Mouse (Mus musculus) MEL (cell line): ENCODE data around the gene Mrpl58.
A peak's percentile ranks its signal among the peaks of the same experiment; 100 is the strongest.

Experiments
- CHD2 ChIP-seq: IDR thresholded peaks from 2 replicates; pipeline ENCODE4 v1.6.1; 2011; ENCODE audit warnings: low read length, improper control_type of control experiment
- CTCF ChIP-seq, 3 experiments: IDR thresholded peaks in 2 of 3; conservative IDR thresholded peaks in 1 of 3; 2 replicates each; pipeline ENCODE4 v1.5.1; 2011 to 2012; ENCODE audit warnings: low read length in 3 of 3, low read depth in 2 of 3, mild to moderate bottlenecking in 2 of 3, improper control_type of control experiment in 1 of 3, inconsistent platforms in 1 of 3, mixed read lengths in 1 of 3, moderate library complexity in 1 of 3; ENCODE audit not compliant: control insufficient read depth in 1 of 3, insufficient read depth in 1 of 3, poor library complexity in 1 of 3, severe bottlenecking in 1 of 3
- ETS1 ChIP-seq: IDR thresholded peaks from 2 replicates; pipeline ENCODE4 v1.6.1; 2012; ENCODE audit warnings: low read depth, mild to moderate bottlenecking, inconsistent platforms, low read length, improper control_type of control experiment, moderate library complexity
- GABPA ChIP-seq: IDR thresholded peaks from 2 replicates; pipeline ENCODE4 v1.6.1; 2012; ENCODE audit warnings: low read depth, mild to moderate bottlenecking, inconsistent platforms, low read length, improper control_type of control experiment, moderate library complexity
- MXI1 ChIP-seq: IDR thresholded peaks from 2 replicates; pipeline ENCODE4 v1.6.1; 2011; ENCODE audit warnings: mild to moderate bottlenecking, low read depth, low read length, improper control_type of control experiment
- MYC ChIP-seq: IDR thresholded peaks from 2 replicates; pipeline ENCODE4 v1.6.1; 2011; ENCODE audit warnings: low read depth, mild to moderate bottlenecking, low read length, improper control_type of control experiment, moderate library complexity
- POLR2A ChIP-seq, 2 experiments: IDR thresholded peaks; 2 replicates each; pipeline ENCODE4 v1.6.1; 2011 to 2012; ENCODE audit warnings: low read length in 2 of 2, mild to moderate bottlenecking in 2 of 2, control low read depth in 1 of 2, improper control_type of control experiment in 1 of 2, low read depth in 1 of 2, moderate library complexity in 1 of 2; ENCODE audit not compliant: control insufficient read depth in 1 of 2, insufficient read depth in 1 of 2, poor library complexity in 1 of 2
- POLR2AphosphoS2 ChIP-seq: IDR thresholded peaks from 2 replicates; pipeline ENCODE4 v1.6.1; 2011; ENCODE audit warnings: low read length, improper control_type of control experiment
- TBP ChIP-seq: IDR thresholded peaks from 2 replicates; pipeline ENCODE4 v1.8.0; 2011; ENCODE audit warnings: low read depth, low read length, improper control_type of control experiment

GRCm38 (mm10) chr11:115420336-115421190 is 17.0 kb downstream of the Mrpl58 start:
- TF ChIP-seq CHD2 (no peak), MYC (no peak), CTCF (IDR thresholded peaks at IDR 0.05 in 2 of 3, conservative IDR thresholded peaks at IDR 0.05 in 1 of 3; ENCODE audit: control insufficient read depth in 1 of 3, insufficient read depth in 1 of 3, low read depth in 2 of 3, low read length in 3 of 3, poor library complexity in 1 of 3, severe bottlenecking in 1 of 3) (0 out of 6 replicates have a peak, but pooled peaks of 1 of the 3 experiments have one; percentile 3), TBP (no peak), POLR2AphosphoS2 (no peak), MXI1 (peak; percentile 28; the same call in 1 of the 2 replicates), GABPA (no peak), POLR2A (IDR thresholded peaks at IDR 0.05; ENCODE audit: control insufficient read depth in 1 of 2, insufficient read depth in 1 of 2, low read depth in 1 of 2, low read length in 2 of 2, poor library complexity in 1 of 2) (peak in 1 of 2 experiments; percentile 7; a peak in 1 of 4 replicates), ETS1 (no peak)
